Comparison of ENCODE assay signal across 8 mouse cellular contexts in the genomic region with DNA sequence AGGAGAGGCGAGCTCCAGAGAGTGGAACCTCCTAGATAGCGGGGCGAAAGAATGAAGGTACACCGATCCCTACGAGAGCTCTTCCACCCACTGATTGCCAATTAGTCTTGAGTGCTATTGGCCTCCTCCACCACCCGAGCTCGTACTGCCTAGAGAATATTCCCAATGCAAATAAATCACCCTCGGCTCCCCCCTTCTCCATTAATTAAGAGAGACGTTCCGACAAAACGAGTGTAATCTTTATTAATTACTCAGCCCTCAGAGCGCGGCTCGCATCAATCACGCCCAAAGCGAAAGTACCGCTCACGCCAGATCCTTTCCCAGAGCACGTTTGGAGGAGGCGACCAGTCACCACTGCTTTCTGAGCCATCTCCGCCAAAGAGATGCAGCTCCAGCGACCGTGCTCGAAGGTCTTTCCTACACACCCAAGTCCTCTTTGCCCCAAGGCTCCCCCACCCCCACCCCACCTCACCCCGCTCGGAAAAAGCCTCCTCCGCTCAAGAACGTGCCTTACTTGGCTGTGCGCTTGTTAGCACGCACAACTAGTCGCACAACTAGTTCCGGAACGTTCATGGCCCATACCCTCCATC. TPM values are rescaled to one million over a fixed set of nuclear protein-coding genes. Genes with fewer than 3 reads are reported as not detected.
A peak's percentile ranks its signal among the peaks of the same experiment; 100 is the strongest.
DNase-seq lines count a peak whose midpoint lies in the region; ATAC-seq and TF ChIP-seq lines count a peak whose summit lies in the region.

No protein-coding gene starts in this region.

- no peak overlapping the region for H3K9ac ChIP-seq in forebrain, embryonic 12.5 days
- no peak overlapping the region for H3K9ac ChIP-seq in limb, embryonic 12.5 days (replicated peaks)
- H3K9ac ChIP-seq in neural tube, embryonic 14.5 days (replicated peaks; ENCODE audit: low read depth, low read length): no peak overlapping the region

- H3K27ac ChIP-seq in forebrain, embryonic 12.5 days: no peak overlapping the region
- no peak overlapping the region for H3K27ac ChIP-seq in limb, embryonic 12.5 days
- no peak overlapping the region for H3K27ac ChIP-seq in neural tube, embryonic 14.5 days (ENCODE audit: low read depth, low read length)

- peak overlapping the region; percentile 34 for H3K4me3 ChIP-seq in C2C12 (ENCODE audit: insufficient read depth, poor library complexity, severe bottlenecking)
- H3K4me3 ChIP-seq in forebrain, embryonic 12.5 days (replicated peaks): peak overlapping the region; percentile 30
- H3K4me3 ChIP-seq in limb, embryonic 12.5 days (replicated peaks): peak overlapping the region; percentile 30
- H3K4me3 ChIP-seq in neural tube, embryonic 14.5 days (ENCODE audit: low read depth, low read length): peak overlapping the region; percentile 27

- H3K27me3 ChIP-seq in C2C12 (ENCODE audit: control insufficient read depth, insufficient read depth, insufficient read length): no peaks in the 10 kb centered on the region
- H3K27me3 ChIP-seq in forebrain, embryonic 12.5 days: peaks cover 96% of the 10 kb centered on the region
- peaks cover 96% of the 10 kb centered on the region for H3K27me3 ChIP-seq in limb, embryonic 12.5 days
- H3K27me3 ChIP-seq in neural tube, embryonic 14.5 days (ENCODE audit: control insufficient read depth, insufficient read depth, low read length): peaks cover 45% of the 10 kb centered on the region

- no peaks in the 10 kb centered on the region for H3K36me3 ChIP-seq in C2C12 (ENCODE audit: control insufficient read depth, insufficient read depth)
- H3K36me3 ChIP-seq in forebrain, embryonic 12.5 days (replicated peaks): no peaks in the 10 kb centered on the region
- no peaks in the 10 kb centered on the region for H3K36me3 ChIP-seq in limb, embryonic 12.5 days
- no peaks in the 10 kb centered on the region for H3K36me3 ChIP-seq in neural tube, embryonic 14.5 days (ENCODE audit: control insufficient read depth, insufficient read depth, low read length)

- TF ChIP-seq CTCF in C2C12 (IDR thresholded peaks at IDR 0.05; ENCODE audit: control insufficient read depth, insufficient read depth, insufficient read length): no peak

- H3K9me3 ChIP-seq in forebrain, embryonic 12.5 days: no peaks in the 10 kb centered on the region
- H3K9me3 ChIP-seq in limb, embryonic 12.5 days: no peaks in the 10 kb centered on the region
- H3K9me3 ChIP-seq in neural tube, embryonic 14.5 days (ENCODE audit: control insufficient read depth, low read length): no peaks in the 10 kb centered on the region

- H3ac ChIP-seq in C2C12 (ENCODE audit: control insufficient read depth, insufficient read length, low read depth): peak overlapping the region; percentile 57

- DNase-seq in adrenal gland, postnatal 10 days: peak; percentile 33
- DNase-seq in adrenal gland, adult 18-20 months (ENCODE audit: low spot score in 2 of 2): no peak
- no peak for DNase-seq in B cell, adult 2 months
- no peak for DNase-seq in layer of hippocampus, postnatal 25 days (ENCODE audit: extremely low spot score in 1 of 2, low spot score in 1 of 2)

- H3K4me2 ChIP-seq in forebrain, embryonic 12.5 days: peak overlapping the region; percentile 49
- H3K4me2 ChIP-seq in limb, embryonic 12.5 days: peak overlapping the region; percentile 50
- H3K4me2 ChIP-seq in neural tube, embryonic 14.5 days (ENCODE audit: low read depth, low read length): peak overlapping the region; percentile 46

- ATAC-seq in forebrain, embryonic 12.5 days (ENCODE audit: low FRiP score): peak; percentile 63; the same call in 1 of the 2 replicates
- ATAC-seq in limb, embryonic 12.5 days (ENCODE audit: insufficient number of reproducible peaks, insufficient read depth, low FRiP score, low TSS enrichment, low read depth): no peak
- ATAC-seq in neural tube, embryonic 14.5 days (ENCODE audit: low read depth): peak; percentile 74; the same call in 1 of the 2 replicates

- H3K79me3 ChIP-seq in C2C12 (ENCODE audit: low read depth): no peaks in the 10 kb centered on the region

- H3K4me1 ChIP-seq in forebrain, embryonic 12.5 days: peaks cover 28% of the 10 kb centered on the region
- peaks cover 12% of the 10 kb centered on the region for H3K4me1 ChIP-seq in limb, embryonic 12.5 days (replicated peaks)
- H3K4me1 ChIP-seq in neural tube, embryonic 14.5 days (ENCODE audit: control insufficient read depth, insufficient read depth, low read length): 0 out of 2 replicates have a peak, but pooled peaks cover 5% of the 10 kb centered on the region

- under 1% methylated on average over 33 of the region's 33 CpGs for WGBS in forebrain, embryonic 12.5 days
- under 1% methylated on average over 33 of the region's 33 CpGs for WGBS in limb, embryonic 12.5 days
- WGBS in neural tube, embryonic 14.5 days: under 1% methylated on average over 33 of the region's 33 CpGs

- H3K79me2 ChIP-seq in C2C12 (ENCODE audit: control insufficient read depth, insufficient read depth): no peaks in the 10 kb centered on the region

TF ChIP-seq in C2C12, 6 proteins besides CTCF, POLR2A, EP300 and RAD21:
- TF ChIP-seq MAX (IDR thresholded peaks at IDR 0.05) (peak; percentile 47), USF1 (IDR thresholded peaks at IDR 0.05; ENCODE audit: low read depth) (no peak)

RNA-seq across cellular contexts. Expression of a gene that starts 6.8 kb away (rescaled TPM):
- total RNA-seq in adrenal gland, postnatal 10 days (2021): under 1 TPM in 1 of 2 experiments, not detected in 1; 0.88 TPM
- not detected for total RNA-seq in adrenal gland, adult 18-20 months (2021)
- polyA plus RNA-seq in C2C12 (2012; fragmentation: generic; extraction: Trizol): 0.23 TPM
- polyA plus RNA-seq in forebrain, embryonic 12.5 days (2016; fragmentation: Nextera tagmentation; extraction: Ambion mirVana): 3.3 and 3.6 TPM in 2 replicates
- polyA plus RNA-seq in limb, embryonic 12.5 days (2016; fragmentation: Nextera tagmentation; extraction: Ambion mirVana): 1.6 and 1.8 TPM in 2 replicates
- polyA plus RNA-seq in neural tube, embryonic 14.5 days (2014; fragmentation: Nextera tagmentation; extraction: Ambion mirVana): 4.6 and 6.3 TPM in 2 replicates
- not detected for total RNA-seq in layer of hippocampus, postnatal 25 days (2021)
